Mouse (Mus musculus) limb, embryonic 11.5 days (tissue): ENCODE measurements around the gene 6820408C15Rik. TPM values are rescaled to one million over a fixed set of nuclear protein-coding genes. Genes with fewer than 3 reads are reported as not detected.
"Not testable (repeated sequence)": the region's sequence is repeated elsewhere in the genome, so short reads cannot be mapped to it uniquely, and the experiment has no call there.

Experiments used
- ATAC-seq: fragments of 200-750 bp; cut with Nextera tagmentation; 2 replicates; pipeline ENCODE4 v1.8.0; 2017; ENCODE audit warnings: low read depth; ENCODE audit not compliant: insufficient number of reproducible peaks, low FRiP score, low TSS enrichment
- DNase-seq: peaks from one replicate; pipeline ENCODE4 v3.0.0-alpha.2; 2015; ENCODE audit warnings: low spot score
- H3K27ac ChIP-seq: fragments of 300-500 bp; sonication (generic); replicated peaks from 2 replicates; pipeline ENCODE4 v1.5.1; 2014; ENCODE audit warnings: low read depth, mild to moderate bottlenecking, low read length
- H3K27me3 ChIP-seq: fragments of 300-500 bp; sonication (generic); 2 replicates; pipeline ENCODE4 v1.6.1; 2014; ENCODE audit warnings: mild to moderate bottlenecking, low read length, mixed read lengths; ENCODE audit not compliant: control insufficient read depth, insufficient read depth
- H3K36me3 ChIP-seq: fragments of 300-500 bp; sonication (generic); 2 replicates; pipeline ENCODE4 v1.6.1; 2014; ENCODE audit warnings: mild to moderate bottlenecking, low read length, moderate library complexity, mixed read lengths; ENCODE audit not compliant: control insufficient read depth, insufficient read depth
- H3K4me1 ChIP-seq: fragments of 300-500 bp; sonication (generic); 2 replicates; pipeline ENCODE4 v1.6.1; 2014; ENCODE audit warnings: low read length, mixed read lengths; ENCODE audit not compliant: control insufficient read depth, insufficient read depth
- H3K4me2 ChIP-seq: fragments of 300-500 bp; sonication (generic); 2 replicates; pipeline ENCODE4 v1.6.1; 2014; ENCODE audit warnings: low read depth, mild to moderate bottlenecking, moderate library complexity; ENCODE audit not compliant: severe bottlenecking
- H3K4me3 ChIP-seq: fragments of 300-500 bp; sonication (generic); 2 replicates; pipeline ENCODE4 v1.5.1; 2014; ENCODE audit warnings: low read depth, low read length
- H3K9ac ChIP-seq: fragments of 300-500 bp; sonication (generic); 2 replicates; pipeline ENCODE4 v1.6.1; 2014; ENCODE audit warnings: mild to moderate bottlenecking, low read length
- H3K9me3 ChIP-seq: fragments of 300-500 bp; sonication (generic); 2 replicates; pipeline ENCODE4 v1.6.1; 2016; ENCODE audit warnings: low read length; ENCODE audit not compliant: control insufficient read depth
- WGBS: fragments of 180-500 bp; shearing (Covaris S2); extraction: QIAGEN DNeasy Blood & Tissue Kit; methylation state at CpG from one replicate; pipeline ENCODE4 v1.1.7; 2014; 5-methylcytosine and 5-hydroxymethylcytosine counted together
- polyA plus RNA-seq: library from polyadenylated mRNA; unstranded; fragments of >200 nt; fragmentation: Nextera tagmentation; extraction: Ambion mirVana; gene quantifications from 2 replicates; pipeline ENCODE4 v1.2.1, GENCODE M21; 2014

6820408C15Rik gene
- polyA plus RNA-seq, 1 experiment from 2014 or later, result 0.15 TPM

GRCm38 (mm10) chr2:152413765-152414584 is 1.4 kb upstream of the 6820408C15Rik start:
- peak overlapping the region; percentile 92 for H3K4me2 ChIP-seq
- WGBS, result 0% methylated on average over 83 of the region's 86 CpGs
- peak overlapping the region; percentile 90 for H3K9ac ChIP-seq
- peak overlapping the region; percentile 94 for H3K4me3 ChIP-seq
- H3K27ac ChIP-seq, result peak overlapping the region; percentile 85
- no peak for ATAC-seq
- H3K4me1 ChIP-seq, result peaks cover 28% of the 10 kb centered on the region
- peaks cover 4% of the 10 kb centered on the region; the same call in 1 of the 2 replicates for H3K9me3 ChIP-seq
- DNase-seq, result peak; percentile 56
- no peaks in the 10 kb centered on the region for H3K36me3 ChIP-seq
- H3K27me3 ChIP-seq, result no peaks in the 10 kb centered on the region

- peak within 1 kb of the TSS; percentile 94 for H3K4me3 ChIP-seq
- peaks cover 26% of the 10 kb centered on the region for H3K4me1 ChIP-seq
- DNase-seq (peak; percentile 94), ATAC-seq (peak; percentile 72)
- no peaks in the 10 kb centered on the region for H3K27me3 ChIP-seq
- H3K9ac ChIP-seq, result peak within 1 kb of the TSS; percentile 90
- H3K4me2 ChIP-seq, result peak within 1 kb of the TSS; percentile 92
- WGBS, result under 1% methylated on average over 64 of the region's 65 CpGs
- no peaks in the 10 kb centered on the region for H3K36me3 ChIP-seq
- peaks cover 4% of the 10 kb centered on the region; the same call in 1 of the 2 replicates for H3K9me3 ChIP-seq
- peak within 1 kb of the TSS; percentile 85 for H3K27ac ChIP-seq
Observed at GRCm38 (mm10) chr2:152414591-152415165, 709 bp upstream of the 6820408C15Rik start, which contains the start of gene Zcchc3. Gene Zcchc3 (minus strand): TSS chr2:152415027.

- Histone ChIP-seq H3K36me3 (no peaks in the 10 kb centered on the region), H3K9ac (no peak overlapping the region), H3K4me1 (peaks cover 15% of the 10 kb centered on the region), H3K27ac (peak overlapping the region; percentile 85; the same call in 1 of the 2 replicates), H3K4me2 (no peak overlapping the region; the same call in 1 of the 2 replicates), H3K27me3 (no peaks in the 10 kb centered on the region), H3K4me3 (no peak overlapping the region), H3K9me3 (peaks cover 4% of the 10 kb centered on the region; the same call in 1 of the 2 replicates)
- 95% methylated on average over 3 of the region's 3 CpGs for WGBS
- DNase-seq, result no peak
- ATAC-seq, result no peak
Observed at GRCm38 (mm10) chr2:152415786-152416185, 399 bp downstream of the 6820408C15Rik start.

GRCm38 (mm10) chr2:152427493-152427892 is 12.1 kb downstream of the 6820408C15Rik start:
- 10% methylated on average over 12 of the region's 12 CpGs for WGBS
- no peaks in the 10 kb centered on the region for H3K27me3 ChIP-seq
- H3K27ac ChIP-seq, result no peak overlapping the region
- no peaks in the 10 kb centered on the region for H3K36me3 ChIP-seq
- no peak for DNase-seq
- H3K4me1 ChIP-seq, result no peaks in the 10 kb centered on the region
- H3K4me2 ChIP-seq, result no peak overlapping the region
- H3K4me3 ChIP-seq, result no peak overlapping the region
- no peak overlapping the region for H3K9ac ChIP-seq
- ATAC-seq, result no peak
- H3K9me3 ChIP-seq, result no peaks in the 10 kb centered on the region

DNA sequence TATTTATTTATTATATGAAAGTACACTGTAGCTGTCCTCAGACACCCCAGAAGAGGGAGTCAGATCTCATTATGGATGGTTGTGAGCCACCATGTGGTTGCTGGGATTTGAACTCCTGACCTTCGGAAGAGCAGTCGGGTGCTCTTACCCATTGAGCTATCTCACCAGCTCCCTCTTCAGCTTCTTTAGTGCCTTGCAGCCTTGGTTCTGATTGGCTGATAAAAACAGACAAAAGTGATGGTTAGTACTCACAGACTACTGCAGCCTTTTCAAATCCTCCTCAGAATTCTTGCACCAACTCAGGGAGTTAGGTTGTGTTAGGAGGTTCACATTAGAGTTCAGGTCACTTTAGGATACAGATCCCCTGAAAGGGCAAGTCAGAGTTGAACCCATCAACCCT is 13.1 kb downstream of the 6820408C15Rik start:
- DNase-seq, H3K4me3 ChIP-seq, H3K27me3 ChIP-seq, ATAC-seq, H3K9me3 ChIP-seq, H3K9ac ChIP-seq, H3K27ac ChIP-seq, H3K36me3 ChIP-seq, H3K4me2 ChIP-seq, H3K4me1 ChIP-seq: not testable (repeated sequence)
- WGBS, result 91% methylated on average over 2 of the region's 2 CpGs

- ATAC-seq (no peak), DNase-seq (no peak)
- Histone ChIP-seq H3K4me2 (no peak overlapping the region), H3K27me3 (no peaks in the 10 kb centered on the region), H3K36me3 (no peaks in the 10 kb centered on the region), H3K4me3 (no peak overlapping the region), H3K4me1 (peaks cover 4% of the 10 kb centered on the region; the same call in 1 of the 2 replicates), H3K9me3 (no peaks in the 10 kb centered on the region), H3K9ac (no peak overlapping the region), H3K27ac (no peak overlapping the region)
- WGBS, result 78% methylated on average over 7 of the region's 7 CpGs
Observed at GRCm38 (mm10) chr2:152436405-152436901, 21.1 kb downstream of the 6820408C15Rik start.

GRCm38 (mm10) chr2:152436983-152437860 is 21.8 kb downstream of the 6820408C15Rik start:
- no peaks in the 10 kb centered on the region for H3K36me3 ChIP-seq
- H3K27ac ChIP-seq, result no peak overlapping the region
- peaks cover 4% of the 10 kb centered on the region; the same call in 1 of the 2 replicates for H3K4me1 ChIP-seq
- H3K27me3 ChIP-seq, result no peaks in the 10 kb centered on the region
- H3K9me3 ChIP-seq, result no peaks in the 10 kb centered on the region
- DNase-seq (peak; percentile 93), ATAC-seq (peak; percentile 77)
- 4% methylated on average over 23 of the region's 23 CpGs for WGBS
- peak overlapping the region; percentile 56 for H3K4me2 ChIP-seq
- peak overlapping the region; percentile 26 for H3K4me3 ChIP-seq
- H3K9ac ChIP-seq, result peak overlapping the region; percentile 57

DNA sequence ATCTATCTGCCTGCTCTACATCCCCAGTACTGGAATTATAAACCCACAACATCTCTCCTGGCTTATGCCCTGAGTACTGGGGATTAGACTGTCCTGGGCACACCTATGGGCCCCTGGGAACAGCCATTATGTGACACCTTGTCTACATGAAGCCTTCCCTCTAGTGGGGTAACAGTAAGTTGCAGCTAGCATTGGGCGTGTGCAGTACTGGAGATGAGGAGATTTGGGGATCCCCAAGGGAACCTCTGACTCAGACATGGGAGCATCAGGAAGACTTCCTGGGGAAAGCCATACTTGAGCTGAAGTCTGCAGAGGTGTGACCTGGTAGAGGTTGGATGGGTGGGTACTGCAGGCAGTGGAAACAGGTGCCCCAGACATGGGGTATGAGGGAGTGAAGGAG is 23.6 kb downstream of the 6820408C15Rik start:
- 65% methylated on average over 1 of the region's 1 CpGs for WGBS
- no peak for DNase-seq

More for the DNA sequence above, 23.6 kb downstream of the 6820408C15Rik start:
- no peak overlapping the region for H3K27ac ChIP-seq
- H3K4me1 ChIP-seq, result peaks cover 4% of the 10 kb centered on the region; the same call in 1 of the 2 replicates
- no peak overlapping the region for H3K9ac ChIP-seq
- ATAC-seq, result no peak
- no peak overlapping the region for H3K4me3 ChIP-seq
- no peaks in the 10 kb centered on the region for H3K36me3 ChIP-seq
- no peak overlapping the region for H3K4me2 ChIP-seq
- no peaks in the 10 kb centered on the region for H3K9me3 ChIP-seq
- H3K27me3 ChIP-seq, result no peaks in the 10 kb centered on the region
